Mouse (Mus musculus) urinary bladder, postnatal 14 days (tissue): ENCODE data around the gene Tas2r119.

ENCODE experiments used
- DNase-seq: peaks from one replicate; pipeline ENCODE4 v3.0.0; 2021; ENCODE audit warnings: low spot score

Gene Tas2r119

GRCm38 (mm10) chr15:32225394-32225793 is 48.3 kb downstream of the Tas2r119 start:
- no peak for DNase-seq

DNA sequence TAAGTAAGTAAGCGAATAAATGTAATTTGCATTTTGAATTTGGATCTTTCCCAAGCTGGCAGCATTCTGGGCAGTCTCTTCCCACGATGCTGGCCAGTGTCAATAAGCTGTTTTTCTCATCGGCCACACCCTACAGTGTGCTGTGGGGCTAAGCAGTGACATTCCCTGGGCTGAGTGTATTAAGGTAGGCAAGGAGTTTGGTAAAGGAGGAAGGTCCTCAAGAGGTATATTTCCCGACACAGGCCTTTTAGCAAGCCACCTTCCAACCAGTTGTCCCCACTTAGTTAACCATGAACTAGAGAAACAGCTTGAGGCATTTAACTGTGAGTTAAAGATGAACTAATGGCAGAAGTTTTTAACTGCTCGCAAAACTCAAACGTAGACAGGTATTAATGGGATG is 49.3 kb downstream of the Tas2r119 start:
- no peak for DNase-seq

GRCm38 (mm10) chr15:32226888-32227395 is 49.9 kb downstream of the Tas2r119 start:
- no peak for DNase-seq
